ENCODE assay signal across 20 mouse cellular contexts in genomic region chr6:70830552-70830951, GRCm38 (mm10). TPM values are rescaled to one million over a fixed set of nuclear protein-coding genes. Genes with fewer than 3 reads are reported as not detected.
DNase-seq lines count a peak whose midpoint lies in the region; ATAC-seq and TF ChIP-seq lines count a peak whose summit lies in the region.
"Had no signal": no experiment of that assay in that cellular context is flagged by ENCODE, and none has a peak within 500 bp of the region (broad histone marks: within the 10 kb centered on the region; RNA-seq: fewer than 3 reads in every experiment).

No protein-coding gene starts in this region.

- WGBS in small intestine, adult 2 months: 70% methylated on average over 3 of the region's 3 CpGs
- 65% methylated on average over 3 of the region's 3 CpGs for WGBS in heart, embryonic 11.5 days (ENCODE audit: insufficient replicate concordance)
- 76% methylated on average over 3 of the region's 3 CpGs for WGBS in lung, postnatal 0 days

- H3K27ac ChIP-seq in small intestine, adult 2 months (ENCODE audit: insufficient read depth, low read depth, low read length): 0 out of 2 replicates have a peak overlapping the region, but pooled peaks have one; percentile 29
- no peak overlapping the region for H3K27ac ChIP-seq in heart, embryonic 11.5 days (ENCODE audit: low read depth, low read length)
- H3K27ac ChIP-seq in lung, postnatal 0 days (ENCODE audit: low read length): no peak overlapping the region
- H3K27ac ChIP-seq: embryonic facial prominence, embryonic 12.5 days; forebrain, embryonic 15.5 days; heart, adult 2 months; hindbrain, embryonic 12.5 days had no signal

- peaks cover under 1% of the 10 kb centered on the region; the same call in 1 of the 2 replicates for H3K4me1 ChIP-seq in small intestine, adult 2 months (ENCODE audit: control insufficient read depth, insufficient read depth, insufficient read length, low read length)
- no peaks in the 10 kb centered on the region for H3K4me1 ChIP-seq in heart, embryonic 11.5 days (ENCODE audit: control insufficient read depth, insufficient read depth, low read length)
- H3K4me1 ChIP-seq in lung, postnatal 0 days (ENCODE audit: insufficient read depth, low read depth, low read length): no peaks in the 10 kb centered on the region
- H3K4me1 ChIP-seq: embryonic facial prominence, embryonic 12.5 days; forebrain, embryonic 15.5 days; hindbrain, embryonic 12.5 days had no signal

- no peaks in the 10 kb centered on the region for H3K27me3 ChIP-seq in small intestine, adult 2 months (ENCODE audit: control insufficient read depth, insufficient read depth, low read length)
- H3K27me3 ChIP-seq in heart, embryonic 11.5 days (ENCODE audit: control insufficient read depth, insufficient read depth, low read length): no peaks in the 10 kb centered on the region; the same call in 1 of the 2 replicates
- no peaks in the 10 kb centered on the region for H3K27me3 ChIP-seq in lung, postnatal 0 days (replicated peaks; ENCODE audit: insufficient read depth, low read length)
- H3K27me3 ChIP-seq: embryonic facial prominence, embryonic 12.5 days; forebrain, embryonic 15.5 days; heart, embryonic 12.5 days; hindbrain, embryonic 12.5 days; Patski had no signal

- no peak overlapping the region for H3K9ac ChIP-seq in heart, embryonic 11.5 days (ENCODE audit: low read depth, low read length)
- no peak overlapping the region for H3K9ac ChIP-seq in lung, postnatal 0 days (replicated peaks; ENCODE audit: low read depth)
- H3K9ac ChIP-seq: embryonic facial prominence, embryonic 12.5 days; forebrain, embryonic 15.5 days; heart, embryonic 12.5 days; hindbrain, embryonic 12.5 days had no signal

- H3K4me3 ChIP-seq in small intestine, adult 2 months (ENCODE audit: low read depth, low read length): no peak overlapping the region
- H3K4me3 ChIP-seq in heart, embryonic 11.5 days (ENCODE audit: low read depth, low read length): no peak overlapping the region
- no peak overlapping the region for H3K4me3 ChIP-seq in lung, postnatal 0 days (ENCODE audit: low read depth, low read length)
- H3K4me3 ChIP-seq: embryonic facial prominence, embryonic 12.5 days; forebrain, embryonic 15.5 days; heart, adult 2 months; heart, embryonic 12.5 days; hindbrain, embryonic 12.5 days had no signal

- TF ChIP-seq POLR2A in small intestine, adult 2 months (IDR thresholded peaks at IDR 0.05; ENCODE audit: low read depth, low read length): no peak

- TF ChIP-seq CTCF in small intestine, adult 2 months (IDR thresholded peaks at IDR 0.05; ENCODE audit: extremely low read depth, insufficient read length, insufficient replicate concordance, low read depth, low read length): no peak
- TF ChIP-seq CTCF in lung, postnatal 0 days (IDR thresholded peaks at IDR 0.05): no peak

- TF ChIP-seq EP300 in lung, postnatal 0 days (IDR thresholded peaks at IDR 0.05): no peak

- no peaks in the 10 kb centered on the region for H3K9me3 ChIP-seq in heart, embryonic 11.5 days (replicated peaks; ENCODE audit: control insufficient read depth, low read length)
- H3K9me3 ChIP-seq in lung, postnatal 0 days (ENCODE audit: low read length): no peaks in the 10 kb centered on the region
- H3K9me3 ChIP-seq: embryonic facial prominence, embryonic 12.5 days; forebrain, embryonic 15.5 days; heart, embryonic 12.5 days; hindbrain, embryonic 12.5 days had no signal

- no peak overlapping the region for H3K4me2 ChIP-seq in heart, embryonic 11.5 days
- H3K4me2 ChIP-seq in lung, postnatal 0 days (replicated peaks; ENCODE audit: low read depth, low read length): no peak overlapping the region
- H3K4me2 ChIP-seq: embryonic facial prominence, embryonic 12.5 days; forebrain, embryonic 15.5 days; heart, embryonic 12.5 days; hindbrain, embryonic 12.5 days had no signal

- peak; percentile 43; the same call in 1 of the 2 replicates for ATAC-seq in common myeloid progenitor, adult 5-6 weeks (replicated peaks; ENCODE audit: low read depth, poor library complexity, severe bottlenecking)
- peak; percentile 48; the same call in 1 of the 2 replicates for ATAC-seq in megakaryocyte, adult 5-6 weeks (ENCODE audit: poor library complexity, severe bottlenecking)
- no peak for ATAC-seq in heart, embryonic 11.5 days (replicated peaks; ENCODE audit: insufficient number of reproducible peaks, low FRiP score, low TSS enrichment)
- ATAC-seq in lung, postnatal 0 days: no peak
- ATAC-seq: activated CD4-positive, CD25-positive, alpha-beta regulatory T cell, adult 4 months; forebrain, embryonic 15.5 days; hindbrain, embryonic 16.5 days; Patski had no signal

- no peaks in the 10 kb centered on the region for H3K36me3 ChIP-seq in small intestine, adult 2 months (ENCODE audit: control insufficient read depth, insufficient read depth, low read length)
- no peaks in the 10 kb centered on the region for H3K36me3 ChIP-seq in heart, embryonic 11.5 days (ENCODE audit: control insufficient read depth, insufficient read depth, low read length)
- no peaks in the 10 kb centered on the region for H3K36me3 ChIP-seq in lung, postnatal 0 days (ENCODE audit: insufficient read depth, low read length)
- H3K36me3 ChIP-seq: embryonic facial prominence, embryonic 12.5 days; forebrain, embryonic 15.5 days; heart, embryonic 12.5 days; hindbrain, embryonic 12.5 days had no signal

- DNase-seq in thymus, postnatal 14 days: peak; percentile 26
- DNase-seq in thymus, postnatal 25 days: no peak
- DNase-seq in lung, postnatal 0 days (ENCODE audit: low spot score): no peak
- DNase-seq in kidney, postnatal 25 days: no peak
- DNase-seq: adrenal gland, postnatal 14 days; cerebellum, adult 2 months; cerebellum, postnatal 10 days; heart, adult 2 months; heart, postnatal 36 days had no signal

RNA-seq across cellular contexts. Expression of gene Eif2ak3, which starts 13.8 kb away (rescaled TPM):
- 14.5 and 15.1 TPM in 2 replicates for total RNA-seq in common myeloid progenitor, adult 5-6 weeks (2017)
- total RNA-seq in megakaryocyte, adult 5-6 weeks (2015): 22.1 and 25.0 TPM in 2 replicates
- total RNA-seq in megakaryocyte, adult 5-6 weeks (2017): 32.5 and 38.4 TPM in 2 replicates
- 12.5 and 24.5 TPM in 2 replicates for polyA plus RNA-seq in small intestine, adult 2 months (2012; rRNA removed)
- polyA plus RNA-seq in heart, embryonic 11.5 days (2014; fragmentation: Nextera tagmentation; extraction: Ambion mirVana): 5.0 and 5.4 TPM in 2 replicates
- 8.6 and 8.9 TPM in 2 replicates for polyA plus RNA-seq in lung, postnatal 0 days (2015; fragmentation: Nextera tagmentation; extraction: Ambion mirVana)

RNA-seq across cellular contexts. Expression of gene Rpia, which starts 38.5 kb away (rescaled TPM):
- total RNA-seq in common myeloid progenitor, adult 5-6 weeks (2017): 143 and 145 TPM in 2 replicates
- 50.7 and 58.2 TPM in 2 replicates for total RNA-seq in megakaryocyte, adult 5-6 weeks (2015)
- 118 and 119 TPM in 2 replicates for total RNA-seq in megakaryocyte, adult 5-6 weeks (2017)
- polyA plus RNA-seq in small intestine, adult 2 months (2012; rRNA removed): 7.3 and 12.9 TPM in 2 replicates
- 0.70 and 1.6 TPM in 2 replicates for polyA plus RNA-seq in heart, embryonic 11.5 days (2014; fragmentation: Nextera tagmentation; extraction: Ambion mirVana)
- 2.3 and 2.4 TPM in 2 replicates for polyA plus RNA-seq in lung, postnatal 0 days (2015; fragmentation: Nextera tagmentation; extraction: Ambion mirVana)

Comparison
In these comparisons a context has a peak if more than half of its experiments do, and no peak if none do; other contexts are left out.
1. ATAC-seq: peak in common myeloid progenitor, adult 5-6 weeks (single experiment) and megakaryocyte, adult 5-6 weeks (single experiment); none in heart, embryonic 11.5 days (single experiment) and lung, postnatal 0 days (single experiment).